Mouse (Mus musculus) lung, adult 2 months (tissue): ENCODE results near the gene Mc3r. TPM values are rescaled to one million over a fixed set of nuclear protein-coding genes. Genes with fewer than 3 reads are reported as not detected.

ENCODE experiments used
- DNase-seq: peaks from one replicate; pipeline ENCODE4 v3.0.0; 2022
- H3K4me1 ChIP-seq: fragments of 200-500 bp; 2 replicates; pipeline ENCODE4 v1.6.1; 2011; ENCODE audit warnings: low read length; ENCODE audit not compliant: control insufficient read depth, insufficient read depth
- H3K4me3 ChIP-seq: fragments of 200-500 bp; replicated peaks from 2 replicates; pipeline ENCODE3; 2011; ENCODE audit warnings: low read depth, mild to moderate bottlenecking, control low read depth, low read length; ENCODE audit errors: extremely low read depth
- CTCF ChIP-seq: fragments of 200-500 bp; IDR thresholded peaks from 2 replicates; pipeline ENCODE4 v1.5.1; 2011; ENCODE audit warnings: mild to moderate bottlenecking, low read length, control low read depth; ENCODE audit not compliant: insufficient read depth
- POLR2A ChIP-seq: fragments of 200-500 bp; IDR thresholded peaks from 2 replicates; pipeline ENCODE4 v1.6.1; 2011; ENCODE audit warnings: low read depth, mild to moderate bottlenecking, control low read depth, low read length, borderline replicate concordance; ENCODE audit errors: extremely low read depth
- WGBS: fragments of 180-500 bp; shearing (Covaris S2); methylation state at CpG from one replicate; pipeline ENCODE4 v1.1.7; 2018; 5-methylcytosine and 5-hydroxymethylcytosine counted together
- polyA plus RNA-seq: library from polyadenylated mRNA; depleted of rRNA; stranded (reverse); fragments of >200 nt; gene quantifications from 2 replicates; pipeline ENCODE4 v1.2.3, GENCODE M21; 2012

The Mc3r gene
- polyA plus RNA-seq, 1 experiment, result not detected

- TF ChIP-seq CTCF (peak; percentile 93), POLR2A (no peak)
- WGBS, result 9% methylated on average over 16 of the region's 16 CpGs
- H3K4me1 ChIP-seq, result no peaks in the 10 kb centered on the region
- peak; percentile 59 for DNase-seq
- H3K4me3 ChIP-seq, result no peak overlapping the region
Measured at GRCm38 (mm10) chr2:172221656-172222393, 26.5 kb upstream of the Mc3r start.

GRCm38 (mm10) chr2:172222394-172222785, 25.9 kb upstream of the Mc3r start:
- no peak overlapping the region for H3K4me3 ChIP-seq
- WGBS, result 21% methylated on average over 6 of the region's 6 CpGs
- DNase-seq, result no peak
- no peaks in the 10 kb centered on the region for H3K4me1 ChIP-seq
- TF ChIP-seq CTCF (no peak), POLR2A (no peak)

- no peak for TF ChIP-seq CTCF
- TF ChIP-seq POLR2A, result no peak
- 83% methylated on average over 7 of the region's 7 CpGs for WGBS
- DNase-seq, result no peak
- Histone ChIP-seq H3K4me3 (no peak overlapping the region), H3K4me1 (no peaks in the 10 kb centered on the region)
Measured at GRCm38 (mm10) chr2:172222891-172223290, 25.4 kb upstream of the Mc3r start.

GRCm38 (mm10) chr2:172223451-172224200, 24.7 kb upstream of the Mc3r start:
- no peak overlapping the region for H3K4me3 ChIP-seq
- DNase-seq, result no peak
- 78% methylated on average over 8 of the region's 8 CpGs for WGBS
- no peak for TF ChIP-seq CTCF
- no peak for TF ChIP-seq POLR2A
- H3K4me1 ChIP-seq, result no peaks in the 10 kb centered on the region

GRCm38 (mm10) chr2:172226945-172227344, 21.3 kb upstream of the Mc3r start:
- 29% methylated on average over 7 of the region's 7 CpGs for WGBS

GRCm38 (mm10) chr2:172227808-172228207, 20.5 kb upstream of the Mc3r start:
- TF ChIP-seq POLR2A, result no peak
- no peak for TF ChIP-seq CTCF
- Histone ChIP-seq H3K4me1 (no peaks in the 10 kb centered on the region), H3K4me3 (no peak overlapping the region)
- WGBS, result 88% methylated on average over 3 of the region's 3 CpGs
- DNase-seq, result no peak

More at GRCm38 (mm10) chr2:172226945-172227344, 21.3 kb upstream of the Mc3r start:
- Histone ChIP-seq H3K4me1 (no peaks in the 10 kb centered on the region), H3K4me3 (no peak overlapping the region)
- TF ChIP-seq CTCF, result 0 out of 2 replicates have a peak, but pooled peaks have one; percentile 15
- no peak for TF ChIP-seq POLR2A
- DNase-seq, result no peak

GRCm38 (mm10) chr2:172229190-172229589, 19.1 kb upstream of the Mc3r start:
- WGBS, result 20% methylated on average over 3 of the region's 3 CpGs
- TF ChIP-seq CTCF, result no peak
- no peak for TF ChIP-seq POLR2A
- Histone ChIP-seq H3K4me1 (no peaks in the 10 kb centered on the region), H3K4me3 (no peak overlapping the region)
- DNase-seq, result no peak

GRCm38 (mm10) chr2:172230126-172230525, 18.2 kb upstream of the Mc3r start:
- TF ChIP-seq POLR2A (no peak), CTCF (no peak)
- DNase-seq, result no peak
- Histone ChIP-seq H3K4me3 (no peak overlapping the region), H3K4me1 (no peaks in the 10 kb centered on the region)
- WGBS, result 44% methylated on average over 4 of the region's 4 CpGs

- 84% methylated on average over 5 of the region's 5 CpGs for WGBS
- H3K4me3 ChIP-seq, result no peak overlapping the region
- no peak for DNase-seq
- no peaks in the 10 kb centered on the region for H3K4me1 ChIP-seq
- TF ChIP-seq POLR2A (no peak), CTCF (no peak)
Measured at GRCm38 (mm10) chr2:172238220-172238619, 10.1 kb upstream of the Mc3r start.

GRCm38 (mm10) chr2:172241031-172241430, 7.3 kb upstream of the Mc3r start:
- peak; percentile 22 for DNase-seq
- 21% methylated on average over 5 of the region's 5 CpGs for WGBS
- TF ChIP-seq POLR2A (no peak), CTCF (no peak)
- no peaks in the 10 kb centered on the region for H3K4me1 ChIP-seq
- no peak overlapping the region for H3K4me3 ChIP-seq
